Mouse (Mus musculus) bone marrow, adult 2 months (tissue): ENCODE measurements at regions not wholly inside any gene's neighbourhood (a gene's known extent, or its start where the extent isn't known, plus 50 kb on each side); places are given as distances from the start of the nearest gene placed in this dataset.

Experiments
- CTCF ChIP-seq: fragments of 200-500 bp; IDR thresholded peaks from 2 replicates; pipeline ENCODE4 v1.5.1; 2011; ENCODE audit warnings: low read length, control low read depth; ENCODE audit not compliant: control insufficient read depth, insufficient read depth
- POLR2A ChIP-seq: fragments of 200-500 bp; IDR thresholded peaks from 2 replicates; pipeline ENCODE4 v1.6.1; 2011; ENCODE audit warnings: low read depth, mild to moderate bottlenecking, control low read depth, low read length, borderline replicate concordance; ENCODE audit not compliant: control insufficient read depth

GRCm38 (mm10) chr10:67717506-67717905 is 168.8 kb upstream of the Ado start:
- TF ChIP-seq POLR2A (no peak), CTCF (no peak)
